Mouse (Mus musculus) fibroblast of lung, adult 2 months (primary cell): Measurements from ENCODE around the gene Kbtbd13.
"Not testable (repeated sequence)": the region's sequence is repeated elsewhere in the genome, so short reads cannot be mapped to it uniquely, and the experiment has no call there.

Experiments
- DNase-seq: peaks from one replicate; pipeline ENCODE4 v3.0.0-alpha.2; 2011; ENCODE audit warnings: low read depth

The Kbtbd13 gene

DNA sequence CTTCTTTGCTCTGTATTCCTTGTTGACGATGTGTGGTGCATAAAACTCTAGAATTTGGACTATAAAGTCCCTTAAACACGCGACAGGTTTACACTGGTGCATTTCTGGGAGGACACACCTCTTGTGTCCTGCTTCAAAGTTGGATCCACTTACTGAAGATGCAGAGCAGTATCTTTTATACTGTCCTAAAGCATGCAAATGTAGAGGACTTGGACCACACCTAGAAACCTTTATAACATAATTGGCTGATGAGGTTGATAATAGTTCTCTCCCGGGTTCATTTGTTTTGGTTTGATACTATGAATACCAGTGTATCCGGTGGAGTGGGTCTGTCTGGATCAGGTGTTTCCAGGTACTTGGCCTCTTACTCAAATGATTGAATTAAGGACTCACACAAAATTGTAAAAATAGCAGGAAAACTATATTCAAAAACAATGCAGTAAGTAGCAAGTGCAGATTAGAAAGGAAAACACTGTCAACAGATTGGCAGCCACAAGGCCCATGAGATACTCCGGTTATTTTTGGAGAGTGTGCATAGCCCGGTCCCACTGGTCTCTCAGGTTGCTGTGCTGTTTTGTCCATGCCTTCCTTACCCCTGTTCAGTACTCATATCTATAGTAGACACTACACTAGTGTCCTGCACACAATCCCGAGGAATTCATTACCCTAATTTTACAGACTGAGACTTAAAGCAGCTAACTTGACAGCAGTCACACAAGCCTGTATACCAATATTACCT is 44.2 kb downstream of the Kbtbd13 start:
- no peak for DNase-seq

GRCm38 (mm10) chr9:65346476-65347111 is 44.9 kb downstream of the Kbtbd13 start:
- DNase-seq = no peak

GRCm38 (mm10) chr9:65345854-65346475 is 45.5 kb downstream of the Kbtbd13 start, which contains the start of gene Pdcd7:
Pdcd7 (plus strand) TSS chr9:65346104.
- peak; percentile 84 for DNase-seq

GRCm38 (mm10) chr9:65345439-65345838 is 46.0 kb downstream of the Kbtbd13 start:
- not testable (repeated sequence) for DNase-seq

- no peak for DNase-seq
Measured at GRCm38 (mm10) chr9:65340414-65340813, 51.0 kb downstream of the Kbtbd13 start.

DNA sequence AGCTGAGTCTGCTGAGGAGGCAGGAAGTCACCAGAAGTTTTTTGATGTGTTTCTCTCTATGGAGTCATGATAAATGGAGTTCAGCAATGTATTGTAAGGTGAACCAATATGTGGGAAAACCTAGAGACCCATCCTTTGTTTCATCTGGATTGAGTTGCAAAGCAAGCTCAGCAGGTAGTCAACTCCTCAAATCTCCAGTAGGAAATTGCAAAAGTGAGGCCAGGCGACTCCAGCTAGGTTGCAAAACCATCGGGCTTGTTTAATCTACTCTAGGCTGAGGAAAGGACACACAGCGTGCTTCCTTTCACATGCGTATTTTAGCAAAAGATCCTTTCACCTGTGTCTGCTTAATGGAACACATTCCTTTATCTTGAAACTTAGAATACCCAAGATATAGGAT is 52.3 kb downstream of the Kbtbd13 start:
- no peak for DNase-seq
